Mouse (Mus musculus) bone marrow macrophage, adult 2 months (primary cell): ENCODE results near the gene Sept6.

Experiments used
- CTCF ChIP-seq: IDR thresholded peaks from 2 replicates; pipeline ENCODE4 v1.5.1; 2012; ENCODE audit warnings: low read depth, mild to moderate bottlenecking, low read length, moderate library complexity
- POLR2A ChIP-seq: IDR thresholded peaks from 2 replicates; pipeline ENCODE4 v1.6.1; 2012; ENCODE audit warnings: mild to moderate bottlenecking, low read depth, low read length, borderline replicate concordance

- TF ChIP-seq CTCF: no peak
- no peak for TF ChIP-seq POLR2A
Measured at GRCm38 (mm10) chrX:36864609-36865328, 126.8 kb downstream of the Sept6 start.
